Mouse (Mus musculus) CD4-positive, CD25-positive, alpha-beta regulatory T cell, adult 2 months (primary cell): ENCODE results near the gene Nat9.
A peak's percentile ranks its signal among the peaks of the same experiment; 100 is the strongest.

Source experiments
- DNase-seq: peaks from one replicate; pipeline ENCODE4 v3.0.0-alpha.2; 2012; ENCODE audit warnings: low read depth, low spot score

The Nat9 gene

GRCm38 (mm10) chr11:115187693-115188092 is at the start of gene Nat9:
Gene Nat9, minus strand, starts transcription at chr11:115187859.
- DNase-seq: peak; percentile 70

DNA sequence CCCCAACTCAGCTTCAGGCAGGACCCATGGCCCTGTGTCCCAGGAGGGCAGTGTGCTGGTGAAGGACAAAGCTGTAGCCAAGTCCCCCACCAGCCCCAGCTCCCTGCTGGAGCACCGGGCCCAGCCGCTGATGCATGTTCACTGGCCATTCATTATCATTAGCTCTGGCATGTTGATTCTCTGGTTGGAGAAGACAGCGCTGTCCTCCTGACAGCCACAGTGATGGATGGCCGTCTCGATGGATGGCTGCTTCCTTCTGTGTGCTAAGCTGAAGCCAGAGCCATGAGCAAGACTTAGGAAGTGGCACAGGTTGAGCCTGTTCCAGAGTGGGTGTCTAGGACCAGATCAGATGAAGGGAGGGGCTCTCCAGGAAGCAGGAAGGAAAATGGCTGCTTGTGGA is 48.9 kb upstream of the Nat9 start:
- DNase-seq: no peak

- DNase-seq: no peak
These were observed 46.8 kb upstream of the Nat9 start for GRCm38 (mm10) chr11:115234320-115235044.

DNA sequence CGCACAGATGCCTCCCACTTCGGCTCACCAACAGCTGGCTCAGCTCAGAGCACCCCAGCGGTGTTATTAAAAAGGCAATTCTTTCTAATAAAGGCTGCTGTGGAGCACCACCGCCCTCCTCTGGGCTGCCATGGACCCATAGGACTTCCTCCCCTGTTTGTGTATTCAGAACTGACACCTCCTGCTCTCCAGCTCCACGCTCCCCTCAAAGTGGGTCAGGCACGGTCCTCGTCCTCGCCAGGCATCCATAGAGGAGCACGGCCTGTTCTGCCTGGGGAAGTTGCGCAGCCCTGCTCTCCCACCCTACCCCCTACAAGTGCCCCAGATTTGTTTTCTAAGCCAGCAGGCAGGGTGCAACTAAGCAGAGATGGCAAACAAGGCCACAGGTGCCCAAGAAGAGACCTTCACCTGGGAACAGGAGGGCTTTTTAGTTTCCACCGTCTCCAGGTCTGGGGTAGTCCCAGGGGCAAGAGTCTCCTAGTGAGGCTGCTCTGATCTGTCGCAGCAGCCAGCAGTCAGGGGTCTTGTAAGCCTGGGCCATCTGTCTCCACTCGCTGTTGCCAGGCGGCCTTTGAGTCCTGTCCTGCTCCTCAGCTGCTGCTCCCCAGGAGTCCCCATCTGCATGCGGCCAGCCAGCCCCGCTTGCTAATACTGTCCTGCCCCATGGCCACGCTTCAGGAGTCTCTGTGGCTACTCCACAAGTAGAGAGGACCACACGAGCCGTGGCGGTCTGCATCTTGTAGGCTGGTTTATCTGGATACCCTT is 46.0 kb upstream of the Nat9 start:
- DNase-seq: no peak

- no peak for DNase-seq
These were observed 45.2 kb upstream of the Nat9 start for GRCm38 (mm10) chr11:115232889-115233288.

GRCm38 (mm10) chr11:115231924-115232323 is 44.3 kb upstream of the Nat9 start:
- no peak for DNase-seq

DNA sequence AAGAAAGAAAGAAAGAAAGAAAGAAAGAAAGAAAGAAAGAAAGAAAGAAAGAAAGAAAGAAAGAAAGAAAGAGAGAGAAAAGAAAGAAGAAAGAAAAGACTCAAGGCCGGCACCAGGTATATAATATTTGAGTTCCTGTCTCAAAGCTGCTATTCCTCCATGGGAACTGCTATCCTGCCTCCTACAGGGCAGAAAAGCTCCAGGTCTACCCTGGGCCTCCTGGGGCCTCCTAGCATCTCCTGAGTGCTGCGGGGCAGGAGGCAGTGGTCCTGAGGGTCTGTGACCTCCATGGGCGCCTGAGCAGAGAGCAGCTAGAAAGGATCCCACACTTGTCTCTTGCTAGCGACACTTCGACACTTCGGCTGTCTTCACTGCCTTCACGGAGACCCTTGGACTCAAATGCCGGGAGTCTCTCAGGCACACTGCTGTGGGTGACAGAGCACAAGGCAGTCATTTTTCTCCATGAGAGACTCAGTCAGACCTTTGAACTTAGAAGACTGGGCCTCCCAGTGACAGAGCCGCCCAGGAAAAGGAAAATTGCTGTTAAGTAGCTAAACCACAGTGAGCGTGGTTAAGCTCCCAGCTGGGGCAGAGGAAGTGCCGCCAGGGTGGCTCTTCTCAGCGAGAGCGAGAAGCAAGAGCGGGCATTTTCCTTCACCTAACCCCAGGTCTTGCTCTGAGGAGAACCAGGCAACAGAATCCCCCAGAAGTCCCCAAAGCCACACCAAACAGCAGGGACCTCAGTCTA is 43.7 kb upstream of the Nat9 start:
- peak; percentile 80 for DNase-seq

- DNase-seq: no peak
These were observed 41.6 kb upstream of the Nat9 start for GRCm38 (mm10) chr11:115229021-115229930.

DNA sequence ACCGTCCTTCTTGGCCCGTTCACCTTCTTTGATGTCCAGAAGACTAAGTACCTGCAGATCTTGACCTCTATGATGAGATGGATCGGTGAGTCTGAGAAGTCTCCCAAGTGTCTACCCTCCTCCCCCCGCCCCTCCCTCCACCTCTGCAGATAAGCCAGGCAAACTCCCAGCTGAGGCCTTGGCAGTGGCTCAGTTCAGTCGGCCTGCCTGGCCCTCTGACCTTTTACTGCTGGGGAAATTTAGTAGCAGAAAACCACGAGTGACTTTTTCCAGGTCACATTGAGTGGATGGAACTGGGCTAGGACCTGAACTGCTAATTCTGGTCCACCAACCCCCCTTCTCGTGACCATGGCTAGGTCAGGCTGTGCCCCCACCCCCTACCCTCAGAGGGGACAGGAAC is 40.8 kb upstream of the Nat9 start:
- DNase-seq: no peak

DNA sequence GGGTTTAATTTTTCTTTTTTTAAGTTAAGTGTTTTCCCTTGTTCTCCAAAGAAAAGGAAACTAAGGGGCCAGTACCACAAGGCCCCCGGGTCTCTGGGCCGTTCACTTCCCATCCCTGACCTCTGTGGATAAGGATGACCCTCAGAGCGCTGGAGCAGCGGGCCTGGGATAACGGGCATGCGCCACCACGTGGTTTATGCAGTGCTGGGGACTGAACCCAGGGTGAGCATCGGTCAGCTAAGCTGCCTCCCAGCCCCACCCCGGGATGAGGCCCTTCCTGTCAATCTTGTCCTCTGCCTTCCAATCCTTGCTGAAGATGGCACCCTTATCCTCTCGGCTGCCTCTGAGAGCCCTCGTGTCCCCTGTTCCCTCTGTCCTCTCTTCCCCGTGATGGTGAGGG is 40.0 kb upstream of the Nat9 start:
- DNase-seq: no peak

- DNase-seq: peak; percentile 61
These were observed 39.3 kb upstream of the Nat9 start for GRCm38 (mm10) chr11:115226811-115227491.

GRCm38 (mm10) chr11:115225301-115225700 is 37.6 kb upstream of the Nat9 start:
- no peak for DNase-seq

GRCm38 (mm10) chr11:115224889-115225288 is 37.2 kb upstream of the Nat9 start:
- DNase-seq: peak; percentile 81

GRCm38 (mm10) chr11:115223877-115224276 is 36.2 kb upstream of the Nat9 start:
- DNase-seq: no peak

GRCm38 (mm10) chr11:115223451-115223850 is 35.8 kb upstream of the Nat9 start:
- DNase-seq: peak; percentile 25

GRCm38 (mm10) chr11:115222570-115222969 is 34.9 kb upstream of the Nat9 start:
- no peak for DNase-seq

DNA sequence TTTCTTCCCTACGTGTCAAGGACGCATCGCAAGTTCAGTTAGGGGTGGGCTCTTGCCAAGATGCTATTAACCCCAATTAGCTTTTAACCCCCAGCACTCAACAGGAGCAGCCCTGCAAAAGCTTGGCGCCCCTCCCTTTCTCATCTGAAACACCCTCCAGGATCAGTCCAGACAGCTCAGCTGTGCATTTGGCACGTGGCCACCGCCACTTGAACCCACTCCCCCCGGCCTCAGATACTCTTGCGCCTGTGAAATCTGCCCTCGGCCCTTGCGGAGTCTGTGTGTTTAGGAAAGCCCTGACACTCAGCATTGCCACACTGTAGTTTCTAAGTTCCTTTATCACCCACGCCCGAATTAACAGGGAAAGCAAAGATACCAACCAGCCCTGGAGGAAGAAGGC is 34.4 kb upstream of the Nat9 start:
- no peak for DNase-seq

DNA sequence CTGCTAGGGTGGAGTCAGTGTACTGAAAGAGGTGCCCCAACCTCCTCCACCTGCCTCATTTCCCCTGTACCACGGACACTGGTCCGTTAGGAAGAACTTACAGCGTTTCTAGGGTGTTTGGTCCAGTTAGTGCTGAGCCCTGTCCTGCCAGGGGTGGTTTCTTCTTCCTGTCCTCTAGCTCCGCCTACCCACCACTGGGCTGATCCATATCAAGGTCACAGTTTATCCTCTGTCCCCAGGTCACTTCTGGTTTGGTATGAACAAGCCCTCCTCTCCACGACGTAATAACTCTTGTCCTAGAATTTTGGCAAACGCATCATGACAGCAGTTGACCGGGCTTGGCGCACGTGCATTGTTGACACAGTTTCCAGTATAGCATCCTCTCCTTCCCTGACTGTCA is 32.0 kb upstream of the Nat9 start:
- no peak for DNase-seq

DNA sequence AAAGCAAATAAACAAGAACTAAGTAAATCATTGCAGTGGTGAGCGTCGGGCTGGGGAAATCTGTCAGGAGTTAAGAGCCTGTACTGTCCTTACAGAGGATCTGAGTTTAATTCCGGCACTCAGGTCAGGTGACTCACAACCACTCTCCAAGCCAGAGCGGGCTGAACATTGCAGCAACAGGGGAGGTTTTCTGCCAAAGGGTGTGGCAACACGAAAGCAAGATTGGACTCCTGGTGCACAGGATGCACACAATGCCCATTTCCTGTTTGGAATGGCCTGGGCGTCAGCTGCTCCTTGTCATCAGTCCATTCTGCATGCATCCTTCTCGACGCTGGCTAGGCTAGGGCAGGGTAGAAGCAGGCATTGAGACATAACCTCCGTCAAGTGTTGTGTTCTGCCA is 31.6 kb upstream of the Nat9 start:
- no peak for DNase-seq

GRCm38 (mm10) chr11:115217439-115218410 is 30.1 kb upstream of the Nat9 start:
- DNase-seq: no peak
